Mouse (Mus musculus) ES-Bruce4 (cell line): ENCODE results near the gene Ssr2. TPM values are rescaled to one million over a fixed set of nuclear protein-coding genes. Genes with fewer than 3 reads are reported as not detected.
"Not testable (repeated sequence)": the region's sequence is repeated elsewhere in the genome, so short reads cannot be mapped to it uniquely, and the experiment has no call there.

Experiments
- H3K27ac ChIP-seq: 2 replicates; pipeline ENCODE4 v1.5.1; 2012; ENCODE audit warnings: low read length, inconsistent platforms; ENCODE audit not compliant: insufficient read depth
- H3K27me3 ChIP-seq: 2 replicates; pipeline ENCODE4 v1.6.1; 2012; ENCODE audit warnings: mild to moderate bottlenecking, low read length, inconsistent platforms; ENCODE audit not compliant: control insufficient read depth, poor library complexity, insufficient read depth, severe bottlenecking
- H3K36me3 ChIP-seq: 2 replicates; pipeline ENCODE4 v1.6.1; 2012; ENCODE audit warnings: inconsistent platforms, mild to moderate bottlenecking, low read length, moderate library complexity; ENCODE audit not compliant: control insufficient read depth, poor library complexity, insufficient read depth, severe bottlenecking
- H3K4me1 ChIP-seq: one replicate; pipeline ENCODE4 v1.8.1; 2011; ENCODE audit warnings: low read length; ENCODE audit not compliant: control insufficient read depth, insufficient read depth
- H3K4me3 ChIP-seq: 2 replicates; pipeline ENCODE4 v1.5.1; 2011; ENCODE audit warnings: low read depth, mild to moderate bottlenecking, low read length
- H3K9ac ChIP-seq: 2 replicates; pipeline ENCODE4 v1.6.1; 2012; ENCODE audit warnings: low read depth, mild to moderate bottlenecking, inconsistent platforms; ENCODE audit not compliant: poor library complexity, severe bottlenecking
- H3K9me3 ChIP-seq: replicated peaks from 2 replicates; pipeline ENCODE4 v1.6.1; 2012; ENCODE audit warnings: mild to moderate bottlenecking, low read length, inconsistent platforms; ENCODE audit not compliant: control insufficient read depth, poor library complexity, insufficient read depth, severe bottlenecking
- CTCF ChIP-seq: IDR thresholded peaks from one replicate; pipeline ENCODE4 v1.8.1; 2011; ENCODE audit warnings: low read depth, low read length
- EP300 ChIP-seq: IDR thresholded peaks from 2 replicates; pipeline ENCODE4 v1.6.1; 2011; ENCODE audit warnings: low read depth, low read length; ENCODE audit not compliant: insufficient read depth
- POLR2A ChIP-seq: IDR thresholded peaks from one replicate; pipeline ENCODE4 v1.8.1; 2011; ENCODE audit warnings: low read length; ENCODE audit not compliant: insufficient read depth
- polyA plus RNA-seq: library from polyadenylated mRNA; stranded (reverse); fragments of >200 nt; gene quantifications from 2 replicates; pipeline ENCODE4 v1.2.4, GENCODE M21; 2011; ENCODE audit warnings: low read depth; ENCODE audit not compliant: missing spikeins, insufficient read depth, insufficient read length

Gene Ssr2
- polyA plus RNA-seq, 1 experiment: 348 TPM

DNA sequence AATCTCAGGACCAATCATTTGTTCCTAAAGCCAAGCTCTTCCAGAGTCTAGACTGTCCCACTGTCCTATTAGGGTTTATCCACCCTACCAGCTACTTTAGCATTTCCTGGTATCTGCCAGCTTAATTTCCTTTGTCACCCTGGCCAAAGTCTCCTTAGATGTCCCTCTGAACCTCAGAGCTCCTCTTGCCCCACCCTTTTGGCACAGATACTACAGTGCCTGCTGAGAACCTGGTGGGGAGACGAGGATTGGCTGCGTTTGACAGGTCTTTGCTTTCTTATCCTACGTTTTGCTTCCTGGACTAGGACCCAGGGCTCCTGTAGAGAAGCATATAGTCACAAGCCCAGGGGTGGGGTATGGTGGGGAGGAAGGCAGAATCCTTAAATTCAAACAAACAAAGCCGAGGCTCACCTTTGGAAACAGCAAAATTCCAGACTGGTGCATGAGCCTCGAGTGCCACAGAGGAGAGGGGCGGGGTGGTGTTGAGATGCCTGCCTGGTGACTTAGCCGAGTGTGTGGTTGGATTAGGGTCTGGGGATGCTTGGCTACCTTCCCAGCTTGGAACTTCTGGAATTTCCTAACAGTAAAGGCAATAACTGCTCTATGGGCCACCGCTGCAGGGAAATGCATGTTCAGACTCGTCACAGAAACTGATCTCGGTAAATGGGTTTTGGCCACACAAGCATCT, 18.4 kb downstream of the Ssr2 start:
- no peaks in the 10 kb centered on the region for H3K36me3 ChIP-seq
- H3K27ac ChIP-seq: peak overlapping the region; percentile 23; the same call in 1 of the 2 replicates
- H3K4me1 ChIP-seq: peaks cover 21% of the 10 kb centered on the region
- no peak overlapping the region for H3K9ac ChIP-seq
- no peaks in the 10 kb centered on the region for H3K9me3 ChIP-seq
- no peak for TF ChIP-seq CTCF
- TF ChIP-seq EP300: no peak
- no peak for TF ChIP-seq POLR2A
- H3K27me3 ChIP-seq: no peaks in the 10 kb centered on the region
- no peak overlapping the region for H3K4me3 ChIP-seq

DNA sequence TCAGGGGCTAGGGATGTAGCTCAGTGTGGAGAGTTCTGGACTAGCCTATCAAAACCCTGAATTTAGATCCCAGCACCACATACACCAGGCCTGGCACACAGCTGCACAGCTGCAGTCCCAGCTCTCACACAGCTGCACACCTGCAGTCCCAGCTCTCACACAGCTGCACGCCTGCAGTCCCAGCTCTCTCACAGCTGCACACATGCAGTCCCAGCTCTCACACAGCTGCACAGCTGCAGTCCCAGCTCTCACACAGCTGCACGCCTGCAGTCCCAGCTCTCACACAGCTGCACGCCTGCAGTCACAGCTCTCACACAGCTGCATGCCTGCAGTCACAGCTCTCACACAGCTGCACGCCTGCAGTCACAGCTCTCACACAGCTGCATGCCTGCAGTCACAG, 20.9 kb downstream of the Ssr2 start:
- H3K9me3 ChIP-seq, H3K9ac ChIP-seq, H3K36me3 ChIP-seq, H3K4me3 ChIP-seq, H3K27ac ChIP-seq, H3K27me3 ChIP-seq: not testable (repeated sequence)
- peaks cover 11% of the 10 kb centered on the region for H3K4me1 ChIP-seq

GRCm38 (mm10) chr3:88602466-88602865, 26.8 kb downstream of the Ssr2 start:
- Histone ChIP-seq H3K9me3 (no peaks in the 10 kb centered on the region), H3K9ac (no peak overlapping the region), H3K27me3 (no peaks in the 10 kb centered on the region), H3K27ac (peak overlapping the region; percentile 65), H3K36me3 (no peaks in the 10 kb centered on the region), H3K4me1 (peaks cover 3% of the 10 kb centered on the region), H3K4me3 (no peak overlapping the region)
- TF ChIP-seq CTCF: no peak
- no peak for TF ChIP-seq EP300
- TF ChIP-seq POLR2A: no peak

GRCm38 (mm10) chr3:88603714-88604161, 28.1 kb downstream of the Ssr2 start:
- Histone ChIP-seq H3K27me3 (no peaks in the 10 kb centered on the region), H3K9ac (no peak overlapping the region), H3K4me1 (peaks cover 3% of the 10 kb centered on the region), H3K27ac (peak overlapping the region; percentile 92), H3K36me3 (no peaks in the 10 kb centered on the region), H3K4me3 (no peak overlapping the region), H3K9me3 (no peaks in the 10 kb centered on the region)
- TF ChIP-seq EP300: no peak
- TF ChIP-seq POLR2A: no peak
- TF ChIP-seq CTCF: peak; percentile 71

DNA sequence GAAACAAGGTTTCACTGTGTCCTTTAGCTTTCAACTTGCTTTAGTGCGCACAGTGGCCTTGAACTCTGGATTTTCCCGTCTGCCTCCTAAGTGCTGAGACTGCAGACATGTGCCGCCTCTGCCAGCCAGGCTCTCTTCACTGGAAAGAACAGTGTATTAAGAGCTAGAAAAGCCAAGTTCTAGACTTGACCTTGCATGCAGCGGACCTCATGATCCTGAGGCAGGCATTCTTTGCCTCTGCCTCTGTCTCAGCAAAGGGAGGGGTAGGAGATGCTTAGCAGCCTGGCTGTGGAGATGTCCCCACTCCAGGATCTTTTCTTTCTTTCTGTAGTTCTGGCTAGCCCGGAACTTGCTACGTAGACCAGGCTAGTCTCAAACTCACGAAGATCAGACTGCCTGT, 29.2 kb downstream of the Ssr2 start:
- Histone ChIP-seq H3K4me1 (peaks cover 3% of the 10 kb centered on the region), H3K27ac (peak overlapping the region; percentile 92), H3K4me3 (no peak overlapping the region), H3K9me3 (no peaks in the 10 kb centered on the region), H3K36me3 (no peaks in the 10 kb centered on the region), H3K9ac (no peak overlapping the region), H3K27me3 (no peaks in the 10 kb centered on the region)
- TF ChIP-seq CTCF: no peak
- no peak for TF ChIP-seq POLR2A
- TF ChIP-seq EP300: no peak

GRCm38 (mm10) chr3:88605666-88606065, 30.0 kb downstream of the Ssr2 start, which contains the start of gene Arhgef2:
TSS of gene Arhgef2 (plus strand) at chr3:88605966.
- not testable (repeated sequence) for H3K36me3 ChIP-seq, H3K4me1 ChIP-seq, H3K9me3 ChIP-seq, H3K27me3 ChIP-seq
- peak within 1 kb of the TSS; percentile 44 for H3K9ac ChIP-seq
- peak within 1 kb of the TSS; percentile 38 for H3K4me3 ChIP-seq
- H3K27ac ChIP-seq: peak within 1 kb of the TSS; percentile 92
